Mouse (Mus musculus): ENCODE data around the gene Cct5.

The Cct5 gene

GRCm38 (mm10) chr15:31601646-31602374, at the start of gene Cct5, which contains the start of gene Fam173b:
TSS of gene Cct5 (minus strand) at chr15:31601804.
TSS of gene Fam173b (plus strand) at chr15:31601852.
- peak; percentile 99 for DNase-seq (ENCODE audit: extremely low spot score, low spot score)

- no peak for DNase-seq (ENCODE audit: extremely low spot score, low spot score)
Measured at GRCm38 (mm10) chr15:31650821-31651220, 49.2 kb upstream of the Cct5 start.

- DNase-seq (ENCODE audit: extremely low spot score, low spot score): no peak
Measured at GRCm38 (mm10) chr15:31649691-31650090, 48.1 kb upstream of the Cct5 start.

GRCm38 (mm10) chr15:31647851-31648569, 46.4 kb upstream of the Cct5 start:
- no peak for DNase-seq (ENCODE audit: extremely low spot score, low spot score)

- DNase-seq (ENCODE audit: extremely low spot score, low spot score): no peak
Measured at GRCm38 (mm10) chr15:31647225-31647624, 45.6 kb upstream of the Cct5 start.

- DNase-seq (ENCODE audit: extremely low spot score, low spot score): no peak
Measured at GRCm38 (mm10) chr15:31636091-31636595, 34.5 kb upstream of the Cct5 start.

- DNase-seq (ENCODE audit: extremely low spot score, low spot score): no peak
Measured at GRCm38 (mm10) chr15:31634582-31634981, 33.0 kb upstream of the Cct5 start.

- no peak for DNase-seq (ENCODE audit: extremely low spot score, low spot score)
Measured at GRCm38 (mm10) chr15:31632478-31632877, 30.9 kb upstream of the Cct5 start.

GRCm38 (mm10) chr15:31631396-31631858, 29.8 kb upstream of the Cct5 start:
- DNase-seq (ENCODE audit: extremely low spot score, low spot score): no peak

- no peak for DNase-seq (ENCODE audit: extremely low spot score, low spot score)
Measured at GRCm38 (mm10) chr15:31629556-31629955, 28.0 kb upstream of the Cct5 start.

GRCm38 (mm10) chr15:31628180-31628579, 26.6 kb upstream of the Cct5 start:
- no peak for DNase-seq (ENCODE audit: extremely low spot score, low spot score)

- no peak for DNase-seq (ENCODE audit: extremely low spot score, low spot score)
Measured at GRCm38 (mm10) chr15:31627277-31628154, 25.9 kb upstream of the Cct5 start.

GRCm38 (mm10) chr15:31619521-31619920, 17.9 kb upstream of the Cct5 start:
- no peak for DNase-seq (ENCODE audit: extremely low spot score, low spot score)

- no peak for DNase-seq (ENCODE audit: extremely low spot score, low spot score)
Measured at GRCm38 (mm10) chr15:31617261-31617660, 15.7 kb upstream of the Cct5 start.

GRCm38 (mm10) chr15:31614666-31615065, 13.1 kb upstream of the Cct5 start:
- no peak for DNase-seq (ENCODE audit: extremely low spot score, low spot score)

- DNase-seq (ENCODE audit: extremely low spot score, low spot score): no peak
Measured at GRCm38 (mm10) chr15:31613826-31614453, 12.3 kb upstream of the Cct5 start.

- no peak for DNase-seq (ENCODE audit: extremely low spot score, low spot score)
Measured at GRCm38 (mm10) chr15:31611976-31612375, 10.4 kb upstream of the Cct5 start.

- DNase-seq (ENCODE audit: extremely low spot score, low spot score): no peak
Measured at GRCm38 (mm10) chr15:31611027-31611426, 9.4 kb upstream of the Cct5 start.

GRCm38 (mm10) chr15:31606821-31607220, 5.2 kb upstream of the Cct5 start:
- DNase-seq (ENCODE audit: extremely low spot score, low spot score): no peak

- no peak for DNase-seq (ENCODE audit: extremely low spot score, low spot score)
Measured at GRCm38 (mm10) chr15:31603113-31603512, 1.5 kb upstream of the Cct5 start.

- peak; percentile 57 for DNase-seq (ENCODE audit: extremely low spot score, low spot score)
Measured at GRCm38 (mm10) chr15:31602426-31602825, 822 bp upstream of the Cct5 start.

Data from neural tube, embryonic 10.5 days (tissue).